Mouse (Mus musculus): ENCODE data around the gene Lasp1. TPM values are rescaled to one million over a fixed set of nuclear protein-coding genes. Genes with fewer than 3 reads are reported as not detected.
A peak's percentile ranks its signal among the peaks of the same experiment; 100 is the strongest.

Gene Lasp1
- polyA plus RNA-seq, 1 experiment from 2014 or later: 246 TPM

- DNase-seq (ENCODE audit: low read depth, low spot score) (no peak), ATAC-seq (no peak)
- H3K27me3 ChIP-seq: no peaks in the 10 kb centered on the region
- CTCF ChIA-PET: interaction anchor here (1.3 to 1.7 kb wide), 2 partner anchors 83 to 104 kb away, joined by 3 to 5 read pairs; no protein-coding TSS in a partner anchor
- TF ChIP-seq CTCF (IDR thresholded peaks at IDR 0.05): peak; percentile 17
- POLR2A ChIA-PET: interaction anchor here (1.4 kb wide), 1 partner anchor 85 kb away, joined by 3 read pairs; no protein-coding TSS in a partner anchor
- in situ Hi-C loops (cut with MboI; ENCODE audit: low pct_unique_long_range_greater_than_20kb): loop anchor here (5.0 kb wide), 1 partner anchor 87 kb away; the partner anchor contains the start of gene Lasp1
These were observed 85.9 kb downstream of the Lasp1 start for GRCm38 (mm10) chr11:97884601-97885185.

GRCm38 (mm10) chr11:97885296-97885915 is 86.6 kb downstream of the Lasp1 start:
- DNase-seq (ENCODE audit: low read depth, low spot score): no peak
- no peak for ATAC-seq
- POLR2A ChIA-PET: no interaction called here
- no peak for TF ChIP-seq CTCF (IDR thresholded peaks at IDR 0.05)
- CTCF ChIA-PET: interaction anchor here (1.3 to 1.7 kb wide), 2 partner anchors 84 to 103 kb away, joined by 3 to 5 read pairs; no protein-coding TSS in a partner anchor
- H3K27me3 ChIP-seq: no peaks in the 10 kb centered on the region
- in situ Hi-C loops (cut with MboI; ENCODE audit: low pct_unique_long_range_greater_than_20kb): no loop called here

Other genes with a start within 250 kb of the Lasp1 start
- 1.8 TPM for gene Srcin1, start 222.8 kb upstream of the Lasp1 start, polyA plus RNA-seq (2021)
- gene Epop, start 169.3 kb upstream of the Lasp1 start, polyA plus RNA-seq (2021): 5.3 TPM
- gene Mllt6, start 135.6 kb upstream of the Lasp1 start, polyA plus RNA-seq (2021): 28.1 TPM
- 60.3 TPM for gene Cisd3, start 113.2 kb upstream of the Lasp1 start, polyA plus RNA-seq (2021)
- 47.3 TPM for gene Pcgf2, start 98.5 kb upstream of the Lasp1 start, polyA plus RNA-seq (2021)
- 246 TPM for gene Psmb3, start 95.6 kb upstream of the Lasp1 start, polyA plus RNA-seq (2021)
- gene Pip4k2b, start 54.3 kb upstream of the Lasp1 start, polyA plus RNA-seq (2021): 30.9 TPM
- gene Cwc25, start 32.4 kb upstream of the Lasp1 start, polyA plus RNA-seq (2021): 20.1 TPM
- 0.10 TPM for gene 1700001P01Rik, start 23.1 kb upstream of the Lasp1 start, polyA plus RNA-seq (2021)
- gene Rpl23, start 16.6 kb upstream of the Lasp1 start, polyA plus RNA-seq (2021): 568 TPM
- gene B230217C12Rik, start 41.8 kb downstream of the Lasp1 start, polyA plus RNA-seq (2021): 1.5 TPM
- gene Fbxo47, start 85.2 kb downstream of the Lasp1 start, polyA plus RNA-seq (2021): 1.5 TPM
- 0.41 TPM for gene Plxdc1, start 187.4 kb downstream of the Lasp1 start, polyA plus RNA-seq (2021)
- gene Arl5c, start 197.2 kb downstream of the Lasp1 start, polyA plus RNA-seq (2021): 2.0 TPM
- gene Cacnb1, start 224.0 kb downstream of the Lasp1 start, polyA plus RNA-seq (2021): 6.0 TPM
- gene Rpl19, start 227.7 kb downstream of the Lasp1 start, polyA plus RNA-seq (2021): 1,363 TPM

Data from Patski (cell line).